Mouse (Mus musculus) megakaryocyte, embryonic 14.5 days (primary cell): Measurements from ENCODE around the gene Mettl7a2.
"Not testable (repeated sequence)": the region's sequence is repeated elsewhere in the genome, so short reads cannot be mapped to it uniquely, and the experiment has no call there.

ENCODE experiments used
- FLI1 ChIP-seq: IDR thresholded peaks from 2 replicates; pipeline ENCODE4 v1.6.1; 2012; ENCODE audit warnings: low read length, inconsistent platforms, mixed read lengths
- GATA1 ChIP-seq: IDR thresholded peaks from 3 replicates; pipeline ENCODE4 v1.6.1; 2012; ENCODE audit warnings: mixed read lengths, low read length, inconsistent platforms, borderline replicate concordance

GRCm38 (mm10) chr15:100337847-100338246, 15.2 kb upstream of the Mettl7a2 start:
- not testable (repeated sequence) for TF ChIP-seq GATA1, FLI1
